Mouse (Mus musculus) stomach, embryonic 14.5 days (tissue): ENCODE measurements around the gene Scaf11. TPM values are rescaled to one million over a fixed set of nuclear protein-coding genes. Genes with fewer than 3 reads are reported as not detected.
A peak's percentile ranks its signal among the peaks of the same experiment; 100 is the strongest.

ENCODE experiments used
- ATAC-seq: fragments of 200-750 bp; cut with Nextera tagmentation; 2 replicates; pipeline ENCODE4 v1.8.0; 2017; ENCODE audit warnings: low read depth, moderate TSS enrichment; ENCODE audit not compliant: insufficient number of reproducible peaks, insufficient read depth, low FRiP score
- H3K27ac ChIP-seq: fragments of 300-500 bp; sonication (generic); 2 replicates; pipeline ENCODE4 v1.5.1; 2014; ENCODE audit warnings: mild to moderate bottlenecking, low read length, moderate library complexity, mixed read lengths
- H3K27me3 ChIP-seq: fragments of 300-500 bp; sonication (generic); 2 replicates; pipeline ENCODE4 v1.6.1; 2014; ENCODE audit warnings: low read length, control low read depth, mixed read lengths; ENCODE audit not compliant: control insufficient read depth, insufficient read depth
- H3K36me3 ChIP-seq: fragments of 300-500 bp; sonication (generic); 2 replicates; pipeline ENCODE4 v1.6.1; 2014; ENCODE audit warnings: mild to moderate bottlenecking, control low read depth, low read length, moderate library complexity, mixed read lengths; ENCODE audit not compliant: control insufficient read depth, insufficient read depth
- H3K4me1 ChIP-seq: fragments of 300-500 bp; sonication (generic); 2 replicates; pipeline ENCODE4 v1.6.1; 2014; ENCODE audit warnings: low read length, control low read depth, mixed read lengths; ENCODE audit not compliant: control insufficient read depth, insufficient read depth
- H3K4me2 ChIP-seq: fragments of 300-500 bp; sonication (generic); replicated peaks from 2 replicates; pipeline ENCODE4 v1.6.1; 2014; ENCODE audit warnings: low read depth, low read length, control low read depth
- H3K4me3 ChIP-seq: fragments of 300-500 bp; sonication (generic); 2 replicates; pipeline ENCODE4 v1.5.1; 2014; ENCODE audit warnings: low read depth, low read length, control low read depth
- H3K9ac ChIP-seq: fragments of 300-500 bp; sonication (generic); replicated peaks from 2 replicates; pipeline ENCODE4 v1.6.1; 2014; ENCODE audit warnings: low read depth, mild to moderate bottlenecking, control low read depth, low read length, moderate library complexity, mixed read lengths
- H3K9me3 ChIP-seq: fragments of 300-500 bp; sonication (generic); 2 replicates; pipeline ENCODE4 v1.6.1; 2016; ENCODE audit warnings: low read depth, low read length, control low read depth; ENCODE audit not compliant: control insufficient read depth
- WGBS: fragments of 180-500 bp; shearing (Covaris S2); extraction: QIAGEN DNeasy Blood & Tissue Kit; methylation state at CpG from one replicate; pipeline ENCODE4 v1.1.7; 2014; 5-methylcytosine and 5-hydroxymethylcytosine counted together
- polyA plus RNA-seq: library from polyadenylated mRNA; unstranded; fragments of >200 nt; fragmentation: Nextera tagmentation; extraction: Ambion mirVana; gene quantifications from 2 replicates; pipeline ENCODE4 v1.2.1, GENCODE M21; 2014

The Scaf11 gene
- polyA plus RNA-seq, 1 experiment from 2014 or later, result 105 TPM

GRCm38 (mm10) chr15:96460451-96460729, 253 bp downstream of the Scaf11 start:
- Histone ChIP-seq H3K4me3 (peak overlapping the region; percentile 88), H3K4me1 (peaks cover 22% of the 10 kb centered on the region), H3K27ac (peak overlapping the region; percentile 99), H3K9me3 (no peaks in the 10 kb centered on the region), H3K9ac (peak overlapping the region; percentile 98), H3K27me3 (no peaks in the 10 kb centered on the region), H3K4me2 (peak overlapping the region; percentile 59; the same call in 1 of the 2 replicates), H3K36me3 (no peaks in the 10 kb centered on the region)
- WGBS, result under 1% methylated on average over 41 of the region's 50 CpGs
- ATAC-seq, result no peak; the same call in 1 of the 2 replicates

DNA sequence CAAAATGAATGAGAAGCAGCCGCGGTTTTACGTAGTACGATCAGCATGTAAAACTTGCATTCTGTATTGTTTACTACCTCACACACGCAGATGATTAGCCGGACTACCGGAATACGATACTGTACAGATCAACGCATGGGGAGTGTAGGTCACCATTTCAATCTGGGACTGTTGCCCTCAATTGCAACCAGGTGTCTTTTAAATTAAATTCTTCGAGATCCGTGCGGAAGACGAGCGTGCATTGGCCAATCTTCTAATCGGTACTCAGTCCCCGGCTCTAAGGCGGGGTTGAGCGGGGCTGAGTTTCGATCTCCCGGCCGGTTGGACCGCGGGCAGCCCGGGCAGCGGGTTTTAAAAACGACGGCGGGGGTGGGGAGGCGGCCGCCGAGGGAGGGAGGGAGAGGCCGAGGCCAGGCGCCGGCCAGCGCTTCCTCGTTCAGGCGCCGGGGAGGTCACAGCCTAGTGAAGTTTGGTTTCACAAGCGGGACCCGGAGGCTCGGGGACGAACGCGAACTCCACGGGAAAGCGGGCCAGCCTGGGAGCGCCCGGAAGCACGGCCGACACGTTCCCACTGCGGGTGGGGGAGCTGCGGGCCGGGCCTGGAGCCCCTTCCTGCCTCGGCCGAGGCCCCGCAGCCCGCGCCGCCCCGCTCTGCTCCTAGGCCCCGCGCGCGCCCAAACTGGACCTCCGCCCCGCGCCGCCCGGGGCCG, 747 bp downstream of the Scaf11 start:
- Histone ChIP-seq H3K4me1 (peaks cover 22% of the 10 kb centered on the region), H3K9me3 (no peaks in the 10 kb centered on the region), H3K27me3 (no peaks in the 10 kb centered on the region), H3K27ac (peak overlapping the region; percentile 99), H3K36me3 (no peaks in the 10 kb centered on the region), H3K4me2 (peak overlapping the region; percentile 59), H3K9ac (peak overlapping the region; percentile 98), H3K4me3 (peak overlapping the region; percentile 88)
- peak; percentile 35 for ATAC-seq
- under 1% methylated on average over 53 of the region's 71 CpGs for WGBS

GRCm38 (mm10) chr15:96458273-96458672, 2.4 kb downstream of the Scaf11 start:
- Histone ChIP-seq H3K4me2 (no peak overlapping the region), H3K36me3 (no peaks in the 10 kb centered on the region), H3K4me1 (peaks cover 22% of the 10 kb centered on the region), H3K9ac (no peak overlapping the region), H3K27me3 (no peaks in the 10 kb centered on the region), H3K4me3 (no peak overlapping the region), H3K9me3 (no peaks in the 10 kb centered on the region), H3K27ac (no peak overlapping the region)
- no peak for ATAC-seq
- 84% methylated on average over 3 of the region's 3 CpGs for WGBS

GRCm38 (mm10) chr15:96457338-96457664, 3.3 kb downstream of the Scaf11 start:
- WGBS, result 61% methylated on average over 3 of the region's 3 CpGs

DNA sequence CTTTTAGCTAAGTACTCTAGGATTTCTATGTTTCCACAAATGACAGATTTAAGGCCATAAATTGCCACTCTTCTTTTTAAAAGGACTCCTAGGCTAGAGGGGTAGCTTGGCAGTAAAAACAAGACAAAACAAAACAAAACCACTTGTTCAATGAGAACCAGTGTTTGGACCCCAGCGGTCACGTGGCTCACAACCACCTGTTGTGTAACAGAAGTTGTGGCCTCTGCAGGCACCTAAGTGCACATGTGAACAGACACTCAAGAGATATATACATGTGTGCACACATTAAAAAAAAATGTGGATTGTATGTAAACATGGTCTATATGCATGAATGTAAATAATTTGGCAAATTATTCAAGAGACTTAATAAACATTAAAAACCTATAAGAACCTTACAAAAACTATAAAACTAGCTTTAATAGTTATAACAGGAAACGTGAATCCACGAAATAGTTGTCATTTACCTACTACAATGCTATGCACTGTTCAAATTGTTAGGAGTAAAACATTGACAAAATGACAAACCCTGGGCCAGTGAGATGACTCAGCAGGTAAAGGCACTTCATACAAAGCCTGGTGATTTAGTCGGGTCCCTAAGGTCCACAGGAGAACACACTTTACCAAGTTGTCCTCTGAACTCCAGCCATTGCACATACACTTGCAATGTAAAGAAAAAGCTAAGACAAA, 3.8 kb downstream of the Scaf11 start:
- peaks cover 2% of the 10 kb centered on the region; the same call in 1 of the 2 replicates for H3K36me3 ChIP-seq
- H3K4me1 ChIP-seq, result peaks cover 16% of the 10 kb centered on the region
- WGBS, result 78% methylated on average over 5 of the region's 5 CpGs
- no peak overlapping the region for H3K9ac ChIP-seq
- no peaks in the 10 kb centered on the region for H3K9me3 ChIP-seq
- no peak overlapping the region for H3K27ac ChIP-seq
- no peak overlapping the region for H3K4me3 ChIP-seq
- no peaks in the 10 kb centered on the region for H3K27me3 ChIP-seq
- ATAC-seq, result no peak
- H3K4me2 ChIP-seq, result no peak overlapping the region

More at GRCm38 (mm10) chr15:96457338-96457664, 3.3 kb downstream of the Scaf11 start:
- no peak overlapping the region for H3K4me3 ChIP-seq
- ATAC-seq, result no peak
- no peak overlapping the region for H3K9ac ChIP-seq
- no peak overlapping the region for H3K4me2 ChIP-seq
- no peaks in the 10 kb centered on the region for H3K27me3 ChIP-seq
- no peaks in the 10 kb centered on the region for H3K9me3 ChIP-seq
- no peak overlapping the region for H3K27ac ChIP-seq
- H3K36me3 ChIP-seq, result no peaks in the 10 kb centered on the region
- peaks cover 21% of the 10 kb centered on the region for H3K4me1 ChIP-seq

GRCm38 (mm10) chr15:96455595-96456214, 4.9 kb downstream of the Scaf11 start:
- H3K4me3 ChIP-seq, result no peak overlapping the region
- 72% methylated on average over 4 of the region's 4 CpGs for WGBS
- H3K4me2 ChIP-seq, result no peak overlapping the region
- no peaks in the 10 kb centered on the region for H3K27me3 ChIP-seq
- peaks cover 6% of the 10 kb centered on the region; the same call in 1 of the 2 replicates for H3K36me3 ChIP-seq
- no peaks in the 10 kb centered on the region for H3K9me3 ChIP-seq
- H3K27ac ChIP-seq, result no peak overlapping the region
- H3K4me1 ChIP-seq, result peaks cover 15% of the 10 kb centered on the region
- no peak overlapping the region for H3K9ac ChIP-seq
- no peak for ATAC-seq

DNA sequence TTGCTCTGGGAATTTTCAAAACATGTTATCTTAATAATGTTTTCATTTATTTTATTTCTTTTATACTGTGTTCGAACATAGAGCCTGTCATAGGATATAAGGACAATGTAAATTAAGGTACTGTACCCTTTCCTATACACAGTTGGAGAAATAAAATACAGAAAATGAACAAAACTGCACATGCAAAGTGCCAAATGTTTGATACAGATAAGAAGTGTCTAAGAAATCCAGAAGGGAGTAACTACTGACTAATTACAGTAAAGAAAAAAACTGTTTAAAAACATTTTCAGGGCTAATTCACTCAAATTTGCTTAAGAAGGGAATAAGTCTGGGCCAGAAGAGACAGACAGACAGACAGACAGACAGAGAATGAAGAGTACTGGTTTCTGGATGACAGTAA, 7.3 kb downstream of the Scaf11 start:
- Histone ChIP-seq H3K9me3 (no peaks in the 10 kb centered on the region), H3K9ac (no peak overlapping the region), H3K27ac (no peak overlapping the region), H3K4me2 (no peak overlapping the region), H3K4me3 (no peak overlapping the region), H3K36me3 (peaks cover 9% of the 10 kb centered on the region; the same call in 1 of the 2 replicates), H3K4me1 (peaks cover 15% of the 10 kb centered on the region), H3K27me3 (no peaks in the 10 kb centered on the region)
- 82% methylated on average over 1 of the region's 1 CpGs for WGBS
- ATAC-seq, result no peak

- Histone ChIP-seq H3K36me3 (peaks cover 20% of the 10 kb centered on the region; the same call in 1 of the 2 replicates), H3K4me2 (no peak overlapping the region), H3K9me3 (no peaks in the 10 kb centered on the region), H3K27me3 (no peaks in the 10 kb centered on the region), H3K4me3 (no peak overlapping the region), H3K27ac (no peak overlapping the region), H3K9ac (no peak overlapping the region), H3K4me1 (no peaks in the 10 kb centered on the region)
- WGBS, result 91% methylated on average over 7 of the region's 7 CpGs
- ATAC-seq, result no peak
These were observed 11.9 kb downstream of the Scaf11 start for GRCm38 (mm10) chr15:96448656-96449299.
